Mouse (Mus musculus) Patski (cell line): ENCODE results near the gene Gm20772. TPM values are rescaled to one million over a fixed set of nuclear protein-coding genes. Genes with fewer than 3 reads are reported as not detected.
"Not testable (repeated sequence)": the region's sequence is repeated elsewhere in the genome, so short reads cannot be mapped to it uniquely, and the experiment has no call there.

Experiments
- ATAC-seq: fragments of 100-300 bp; one replicate; pipeline ENCODE4 v1.8.0; 2021
- CTCF ChIA-PET: fragments of 350-600 bp; sonication (Branson Sonifier 250); formaldehyde crosslinking; loops from one replicate; lab custom pipeline; 2022; ENCODE audit warnings: inconsistent platforms; lab: Charles Lee
- POLR2A ChIA-PET: fragments of 350-600 bp; sonication (Branson Sonifier 250); formaldehyde crosslinking; loops from one replicate; lab custom pipeline; 2022; ENCODE audit warnings: antibody characterized with exemption, inconsistent platforms; lab: Charles Lee
- DNase-seq: peaks from one replicate; pipeline ENCODE4 v3.0.0-alpha.2; 2011; ENCODE audit warnings: low read depth, low spot score
- H3K27me3 ChIP-seq: fragments of 371-371 bp; one replicate; pipeline ENCODE4 v1.5.1; 2021
- in situ Hi-C: fragments of 300-500 bp; cut with MboI; formaldehyde crosslinking; loops from 3 replicates; pipeline ENCODE4 v1.11.1; 2018; ENCODE audit warnings: low pct_unique_long_range_greater_than_20kb, mixed read lengths
- polyA plus RNA-seq: library from polyadenylated mRNA; unstranded; gene quantifications from one replicate; pipeline ENCODE4 v1.2.3, GENCODE M21; 2021

The Gm20772 gene
- polyA plus RNA-seq = not detected

DNA sequence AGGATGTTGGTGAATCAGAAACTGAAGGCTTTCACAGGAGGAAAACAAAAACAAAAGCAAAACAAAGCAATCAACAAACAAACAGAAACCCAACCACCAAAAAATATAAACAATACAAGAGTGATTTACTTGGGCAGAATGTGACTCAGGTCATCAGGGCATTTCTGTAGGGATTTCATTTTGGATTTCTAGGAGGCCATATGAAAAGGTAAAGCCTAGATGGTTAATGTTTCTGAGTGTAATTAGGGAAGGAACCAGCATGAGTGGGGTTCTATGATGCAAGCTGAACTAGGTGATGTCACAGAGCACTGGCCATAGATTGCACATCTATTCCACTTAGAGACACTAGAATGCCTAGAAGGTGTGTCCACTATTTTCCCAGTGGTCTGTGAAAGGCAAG is at the start of gene Gm20772, which contains the start of gene Gm20831:
Gene Gm20772, plus strand, starts transcription at position 301 of the 400 bp plus-strand sequence.
Gene Gm20831, plus strand, starts transcription at position 301 of the 400 bp plus-strand sequence.
- H3K27me3 ChIP-seq, in situ Hi-C loops, CTCF ChIA-PET, POLR2A ChIA-PET, DNase-seq, ATAC-seq: not testable (repeated sequence)

DNA sequence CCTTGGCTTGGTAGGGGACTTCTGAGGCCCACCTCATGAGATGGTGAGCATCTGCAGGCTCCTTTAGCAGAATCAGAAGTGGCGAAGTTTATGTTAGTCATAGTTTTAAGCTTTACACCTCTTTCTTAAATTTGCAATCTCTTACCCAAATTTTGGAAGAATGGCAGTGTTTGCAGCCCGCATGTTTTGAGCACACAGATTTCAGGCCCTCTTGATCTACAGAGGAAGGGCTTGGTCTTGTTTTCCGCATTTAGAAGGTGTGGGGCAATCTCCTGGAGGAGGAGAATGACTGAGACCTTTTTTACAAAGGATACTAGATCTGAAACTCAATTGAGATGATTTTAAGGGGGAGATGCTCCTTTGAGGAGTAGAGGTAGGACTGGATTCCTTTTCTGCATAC is 28.4 kb upstream of the Gm20772 start, which contains the start of gene Gm21904:
Gene Gm21904, minus strand, starts transcription at position 101 of the 400 bp plus-strand sequence.
- CTCF ChIA-PET, ATAC-seq, POLR2A ChIA-PET, H3K27me3 ChIP-seq, in situ Hi-C loops, DNase-seq: not testable (repeated sequence)

Other genes starting within 250 kb of the Gm20772 start
- gene Gm21904, start 28.5 kb upstream of the Gm20772 start, polyA plus RNA-seq = not detected
- gene Gm20831, start within 50 bp of the Gm20772 start, polyA plus RNA-seq = not detected
- gene Srsy, start 62.6 kb downstream of the Gm20772 start, polyA plus RNA-seq = not detected
- not detected for gene Gm21764, start 187.1 kb downstream of the Gm20772 start, polyA plus RNA-seq
- not detected for gene Ssty1, start 214.4 kb downstream of the Gm20772 start, polyA plus RNA-seq